Mouse (Mus musculus) hindbrain, embryonic 16.5 days (tissue): ENCODE measurements at regions not wholly inside any gene's neighbourhood (a gene's known extent, or its start where the extent isn't known, plus 50 kb on each side); places are given as distances from the start of the nearest gene placed in this dataset.

ENCODE experiments used
- ATAC-seq: fragments of 200-750 bp; cut with Nextera tagmentation; 2 replicates; pipeline ENCODE4 v1.8.0; 2017; ENCODE audit warnings: moderate TSS enrichment, moderate library complexity
- H3K27ac ChIP-seq: fragments of 300-500 bp; sonication (generic); 2 replicates; pipeline ENCODE4 v1.5.1; 2014; ENCODE audit warnings: low read depth, mild to moderate bottlenecking, control low read depth, low read length, moderate library complexity
- H3K27me3 ChIP-seq: fragments of 300-500 bp; sonication (generic); replicated peaks from 2 replicates; pipeline ENCODE4 v1.6.1; 2014; ENCODE audit warnings: low read length; ENCODE audit not compliant: control insufficient read depth, insufficient read depth
- H3K36me3 ChIP-seq: fragments of 300-500 bp; sonication (generic); 2 replicates; pipeline ENCODE4 v1.6.1; 2014; ENCODE audit warnings: mild to moderate bottlenecking, low read length, moderate library complexity, mixed read lengths; ENCODE audit not compliant: control insufficient read depth, insufficient read depth
- H3K4me1 ChIP-seq: fragments of 300-500 bp; sonication (generic); 2 replicates; pipeline ENCODE4 v1.6.1; 2014; ENCODE audit warnings: low read depth, low read length; ENCODE audit not compliant: control insufficient read depth, insufficient read depth
- H3K4me2 ChIP-seq: fragments of 300-500 bp; sonication (generic); 2 replicates; pipeline ENCODE4 v1.6.1; 2014; ENCODE audit warnings: mild to moderate bottlenecking, low read length, control low read depth, moderate library complexity
- H3K4me3 ChIP-seq: fragments of 300-500 bp; sonication (generic); 2 replicates; pipeline ENCODE4 v1.5.1; 2014; ENCODE audit warnings: mild to moderate bottlenecking, low read length, control low read depth, moderate library complexity
- H3K9ac ChIP-seq: fragments of 300-500 bp; sonication (generic); 2 replicates; pipeline ENCODE4 v1.6.1; 2014; ENCODE audit warnings: low read depth, mild to moderate bottlenecking, control low read depth, low read length, moderate library complexity
- H3K9me3 ChIP-seq: fragments of 300-500 bp; sonication (generic); 2 replicates; pipeline ENCODE4 v1.6.1; 2014; ENCODE audit warnings: mild to moderate bottlenecking, low read length, moderate library complexity; ENCODE audit not compliant: control insufficient read depth
- WGBS: fragments of 180-500 bp; shearing (Covaris S2); extraction: QIAGEN DNeasy Blood & Tissue Kit; methylation state at CpG from one replicate; pipeline ENCODE4 v1.1.7; 2014; 5-methylcytosine and 5-hydroxymethylcytosine counted together

GRCm38 (mm10) chr11:19160669-19161068 is 141.9 kb upstream of the Meis1 start:
- no peak for ATAC-seq
- Histone ChIP-seq H3K4me2 (no peak overlapping the region), H3K4me1 (peaks cover 3% of the 10 kb centered on the region), H3K9ac (no peak overlapping the region), H3K4me3 (no peak overlapping the region), H3K9me3 (no peaks in the 10 kb centered on the region), H3K27me3 (no peaks in the 10 kb centered on the region), H3K36me3 (no peaks in the 10 kb centered on the region), H3K27ac (no peak overlapping the region)
- 26% methylated on average over 5 of the region's 5 CpGs for WGBS

GRCm38 (mm10) chr11:19170938-19171337 is 152.2 kb upstream of the Meis1 start:
- Histone ChIP-seq H3K4me2 (no peak overlapping the region), H3K27me3 (no peaks in the 10 kb centered on the region), H3K4me3 (no peak overlapping the region), H3K27ac (no peak overlapping the region), H3K9me3 (no peaks in the 10 kb centered on the region), H3K36me3 (no peaks in the 10 kb centered on the region), H3K9ac (no peak overlapping the region), H3K4me1 (no peaks in the 10 kb centered on the region)
- no peak for ATAC-seq
- 94% methylated on average over 2 of the region's 2 CpGs for WGBS

- Histone ChIP-seq H3K9me3 (no peaks in the 10 kb centered on the region), H3K27me3 (no peaks in the 10 kb centered on the region), H3K36me3 (no peaks in the 10 kb centered on the region), H3K27ac (no peak overlapping the region), H3K4me3 (no peak overlapping the region), H3K4me1 (no peaks in the 10 kb centered on the region), H3K4me2 (peak overlapping the region; percentile 36), H3K9ac (no peak overlapping the region)
- WGBS, result 68% methylated on average over 13 of the region's 13 CpGs
- ATAC-seq, result no peak
Measured at GRCm38 (mm10) chr11:19174305-19175017, 155.7 kb upstream of the Meis1 start.

- Histone ChIP-seq H3K9me3 (no peaks in the 10 kb centered on the region), H3K36me3 (no peaks in the 10 kb centered on the region), H3K27ac (no peak overlapping the region), H3K27me3 (no peaks in the 10 kb centered on the region), H3K9ac (no peak overlapping the region), H3K4me1 (no peaks in the 10 kb centered on the region), H3K4me2 (no peak overlapping the region), H3K4me3 (no peak overlapping the region)
- WGBS, result 100% methylated on average over 1 of the region's 1 CpGs
- ATAC-seq, result no peak
Measured at GRCm38 (mm10) chr11:19179290-19179689, 160.5 kb upstream of the Meis1 start.

- no peak for ATAC-seq
- 56% methylated on average over 2 of the region's 2 CpGs for WGBS
- H3K27ac ChIP-seq, result no peak overlapping the region
- no peak overlapping the region for H3K4me2 ChIP-seq
- H3K36me3 ChIP-seq, result no peaks in the 10 kb centered on the region
- no peaks in the 10 kb centered on the region for H3K9me3 ChIP-seq
- no peaks in the 10 kb centered on the region for H3K27me3 ChIP-seq
- no peak overlapping the region for H3K9ac ChIP-seq
- no peak overlapping the region for H3K4me3 ChIP-seq
- H3K4me1 ChIP-seq, result 0 out of 2 replicates have a peak, but pooled peaks cover 3% of the 10 kb centered on the region
Measured at GRCm38 (mm10) chr11:19189778-19190177, 171.0 kb upstream of the Meis1 start.

GRCm38 (mm10) chr11:19194464-19194863 is 175.7 kb upstream of the Meis1 start:
- Histone ChIP-seq H3K27ac (no peak overlapping the region), H3K9me3 (no peaks in the 10 kb centered on the region), H3K27me3 (no peaks in the 10 kb centered on the region), H3K36me3 (no peaks in the 10 kb centered on the region), H3K4me2 (no peak overlapping the region), H3K4me1 (0 out of 2 replicates have a peak, but pooled peaks cover 3% of the 10 kb centered on the region), H3K4me3 (no peak overlapping the region), H3K9ac (no peak overlapping the region)
- no peak for ATAC-seq
- 72% methylated on average over 1 of the region's 1 CpGs for WGBS

GRCm38 (mm10) chr11:19197790-19198189 is 179.0 kb upstream of the Meis1 start:
- no peaks in the 10 kb centered on the region for H3K9me3 ChIP-seq
- no peaks in the 10 kb centered on the region for H3K27me3 ChIP-seq
- no peak for ATAC-seq
- H3K4me3 ChIP-seq, result no peak overlapping the region
- no peak overlapping the region for H3K27ac ChIP-seq
- H3K36me3 ChIP-seq, result no peaks in the 10 kb centered on the region
- H3K9ac ChIP-seq, result no peak overlapping the region
- 60% methylated on average over 1 of the region's 1 CpGs for WGBS
- H3K4me1 ChIP-seq, result no peaks in the 10 kb centered on the region
- no peak overlapping the region for H3K4me2 ChIP-seq

GRCm38 (mm10) chr11:19202602-19203517 is 184.1 kb upstream of the Meis1 start:
- Histone ChIP-seq H3K4me2 (no peak overlapping the region), H3K27me3 (no peaks in the 10 kb centered on the region), H3K4me3 (no peak overlapping the region), H3K9me3 (no peaks in the 10 kb centered on the region), H3K27ac (peak overlapping the region; percentile 34; the same call in 1 of the 2 replicates), H3K4me1 (peaks cover 8% of the 10 kb centered on the region), H3K36me3 (no peaks in the 10 kb centered on the region), H3K9ac (no peak overlapping the region)
- WGBS, result 37% methylated on average over 8 of the region's 8 CpGs
- ATAC-seq, result 0 out of 2 replicates have a peak, but pooled peaks have one; percentile 57

GRCm38 (mm10) chr11:19203518-19203900 is 184.7 kb upstream of the Meis1 start:
- 0 out of 2 replicates have a peak overlapping the region, but pooled peaks have one; percentile 34 for H3K27ac ChIP-seq
- no peaks in the 10 kb centered on the region for H3K36me3 ChIP-seq
- 58% methylated on average over 4 of the region's 4 CpGs for WGBS
- no peak overlapping the region for H3K9ac ChIP-seq
- peaks cover 8% of the 10 kb centered on the region for H3K4me1 ChIP-seq
- no peak overlapping the region for H3K4me3 ChIP-seq
- no peak overlapping the region for H3K4me2 ChIP-seq
- no peak for ATAC-seq
- H3K27me3 ChIP-seq, result no peaks in the 10 kb centered on the region
- H3K9me3 ChIP-seq, result no peaks in the 10 kb centered on the region
